Mouse (Mus musculus) adrenal gland, adult 18-20 months (tissue): Measurements from ENCODE around the gene Exog. TPM values are rescaled to one million over a fixed set of nuclear protein-coding genes. Genes with fewer than 3 reads are reported as not detected.

Experiments
- DNase-seq, 2 experiments: peaks; one replicate each; pipeline ENCODE4 v3.0.0; 2021 to 2022; ENCODE audit warnings: low spot score in 2 of 2
- long read RNA-seq, 2 experiments: library from polyadenylated mRNA; stranded (forward); transcript quantifications; one replicate each; pipeline ENCODE4 v2.0.0; 2021
- total RNA-seq, 2 experiments: library from RNA; stranded (reverse); gene quantifications; 1 replicate in 1 of 2; 2 replicates in 1 of 2; pipeline ENCODE4 v1.2.3; 2021

The Exog gene
- total RNA-seq, result 1 to 10 TPM; 2.9 to 4.0 TPM
- long read RNA-seq, experiment 1, partial matches to known transcripts, result 0 of 9 reads
- long read RNA-seq, experiment 1, other reads (novel, unspliced or antisense), result 7 of 9 reads
- long read RNA-seq, experiment 2, transcript Exog-201 (6 exons, 3,832 nt), result major isoform, 13 of 20 reads
- long read RNA-seq, experiment 2, transcript Exog-202 (7 exons, 2,571 nt), result minor isoform, 5 of 20 reads
- long read RNA-seq, experiment 2, partial matches to known transcripts, result 0 of 20 reads
- long read RNA-seq, experiment 2, other reads (novel, unspliced or antisense), result 2 of 20 reads

- peak; percentile 99 for DNase-seq
These were observed at the start of gene Exog for GRCm38 (mm10) chr9:119444738-119445429. Gene Exog, plus strand, starts transcription at chr9:119444943.

- DNase-seq, result no peak
These were observed 43.4 kb upstream of the Exog start for GRCm38 (mm10) chr9:119401351-119401750.

GRCm38 (mm10) chr9:119401801-119402214 is 42.9 kb upstream of the Exog start, which contains the start of gene Acvr2b:
Gene Acvr2b, plus strand, starts transcription at chr9:119402118.
- DNase-seq, result peak; percentile 90 to 92

GRCm38 (mm10) chr9:119402253-119403235 is 42.2 kb upstream of the Exog start:
- DNase-seq, result peak; percentile 55 to 58

- DNase-seq, result peak; percentile 33 to 39
These were observed 41.5 kb upstream of the Exog start for GRCm38 (mm10) chr9:119403236-119403641.

- no peak for DNase-seq
These were observed 40.7 kb upstream of the Exog start for GRCm38 (mm10) chr9:119404090-119404489.

- no peak for DNase-seq
These were observed 36.9 kb upstream of the Exog start for GRCm38 (mm10) chr9:119407884-119408283.

GRCm38 (mm10) chr9:119408898-119409664 is 35.7 kb upstream of the Exog start:
- no peak for DNase-seq

- no peak for DNase-seq
These were observed 34.9 kb upstream of the Exog start for GRCm38 (mm10) chr9:119409864-119410263.

GRCm38 (mm10) chr9:119418025-119418424 is 26.7 kb upstream of the Exog start:
- DNase-seq, result no peak

- no peak for DNase-seq
These were observed 24.8 kb upstream of the Exog start for GRCm38 (mm10) chr9:119419852-119420438.

GRCm38 (mm10) chr9:119425217-119425975 is 19.3 kb upstream of the Exog start:
- no peak for DNase-seq

GRCm38 (mm10) chr9:119425976-119426415 is 18.7 kb upstream of the Exog start:
- DNase-seq, result no peak

GRCm38 (mm10) chr9:119426483-119426882 is 18.3 kb upstream of the Exog start:
- DNase-seq, result no peak

- DNase-seq, result peak; percentile 68 to 78
These were observed 14.4 kb upstream of the Exog start for GRCm38 (mm10) chr9:119430311-119430710.

- no peak for DNase-seq
These were observed 8.9 kb upstream of the Exog start for GRCm38 (mm10) chr9:119435855-119436254.

- DNase-seq, result no peak
These were observed 6.7 kb upstream of the Exog start for GRCm38 (mm10) chr9:119438065-119438464.

- DNase-seq, result no peak
These were observed 6.2 kb upstream of the Exog start for GRCm38 (mm10) chr9:119438498-119439000.

GRCm38 (mm10) chr9:119445737-119446136 is 994 bp downstream of the Exog start:
- DNase-seq, result no peak
